ENCODE assay signal across 14 mouse cellular contexts in genomic region chr13:47112924-47113323, GRCm38 (mm10). TPM values are rescaled to one million over a fixed set of nuclear protein-coding genes. Genes with fewer than 3 reads are reported as not detected.
DNase-seq lines count a peak whose midpoint lies in the region; ATAC-seq and TF ChIP-seq lines count a peak whose summit lies in the region.
"Had no signal": no experiment of that assay in that cellular context is flagged by ENCODE, and none has a peak within 500 bp of the region (broad histone marks: within the 10 kb centered on the region; RNA-seq: fewer than 3 reads in every experiment).

No protein-coding gene starts in this region.

- ATAC-seq in intestine, embryonic 15.5 days = peak; percentile 77
- no peak for ATAC-seq in intestine, postnatal 0 days
- peak; percentile 86 for ATAC-seq in erythroid progenitor cell, adult 5-6 weeks (replicated peaks; ENCODE audit: low FRiP score, poor library complexity, severe bottlenecking)
- no peak for ATAC-seq in forebrain, embryonic 13.5 days
- ATAC-seq: midbrain, embryonic 16.5 days had no signal

- no peak overlapping the region for H3K27ac ChIP-seq in intestine, embryonic 15.5 days
- no peak overlapping the region for H3K27ac ChIP-seq in intestine, postnatal 0 days (ENCODE audit: low read depth, low read length)
- peak overlapping the region; percentile 86 for H3K27ac ChIP-seq in bone marrow, adult 2 months (ENCODE audit: control insufficient read depth, insufficient read depth, low read depth, low read length, poor library complexity)
- H3K27ac ChIP-seq in forebrain, embryonic 13.5 days = no peak overlapping the region
- H3K27ac ChIP-seq: hindbrain, embryonic 13.5 days; layer of hippocampus, adult 2 months had no signal

- no peak overlapping the region for H3K4me2 ChIP-seq in intestine, embryonic 15.5 days (replicated peaks)
- H3K4me2 ChIP-seq in intestine, postnatal 0 days (replicated peaks; ENCODE audit: low read depth) = no peak overlapping the region
- H3K4me2 ChIP-seq in forebrain, embryonic 13.5 days = no peak overlapping the region
- H3K4me2 ChIP-seq: hindbrain, embryonic 13.5 days had no signal

- no peaks in the 10 kb centered on the region for H3K36me3 ChIP-seq in intestine, embryonic 15.5 days
- no peaks in the 10 kb centered on the region for H3K36me3 ChIP-seq in intestine, postnatal 0 days (ENCODE audit: control insufficient read depth, insufficient read depth)
- H3K36me3 ChIP-seq in megakaryocyte, embryonic 14.5 days (replicated peaks; ENCODE audit: low read length) = no peaks in the 10 kb centered on the region
- no peaks in the 10 kb centered on the region for H3K36me3 ChIP-seq in forebrain, embryonic 13.5 days (ENCODE audit: poor library complexity, severe bottlenecking)
- H3K36me3 ChIP-seq: hindbrain, embryonic 13.5 days had no signal

- no peak overlapping the region for H3K4me3 ChIP-seq in intestine, embryonic 15.5 days (replicated peaks)
- H3K4me3 ChIP-seq in intestine, postnatal 0 days (ENCODE audit: low read depth, low read length) = no peak overlapping the region
- H3K4me3 ChIP-seq in bone marrow, adult 2 months (replicated peaks; ENCODE audit: control insufficient read depth, low read depth, low read length) = no peak overlapping the region
- H3K4me3 ChIP-seq in megakaryocyte, embryonic 14.5 days (replicated peaks) = peak overlapping the region; percentile 46
- no peak overlapping the region for H3K4me3 ChIP-seq in forebrain, embryonic 13.5 days
- H3K4me3 ChIP-seq: hindbrain, embryonic 13.5 days; layer of hippocampus, adult 2 months had no signal

- H3K27me3 ChIP-seq in intestine, embryonic 15.5 days (replicated peaks) = no peaks in the 10 kb centered on the region
- H3K27me3 ChIP-seq in intestine, postnatal 0 days (replicated peaks; ENCODE audit: control insufficient read depth, insufficient read depth, low read length) = no peaks in the 10 kb centered on the region
- no peaks in the 10 kb centered on the region for H3K27me3 ChIP-seq in megakaryocyte, embryonic 14.5 days (replicated peaks)
- no peaks in the 10 kb centered on the region for H3K27me3 ChIP-seq in forebrain, embryonic 13.5 days
- H3K27me3 ChIP-seq: hindbrain, embryonic 13.5 days had no signal

- intact Hi-C loops in left cerebral cortex, postnatal 10 days (cut with DNase I) = no loop called here

- WGBS in intestine, embryonic 15.5 days = 48% methylated on average over 3 of the region's 3 CpGs
- WGBS in intestine, postnatal 0 days = 42% methylated on average over 3 of the region's 3 CpGs
- 51% methylated on average over 3 of the region's 3 CpGs for WGBS in bone marrow, adult 2 months
- 68% methylated on average over 3 of the region's 3 CpGs for WGBS in forebrain, embryonic 13.5 days

- H3K9me3 ChIP-seq in intestine, embryonic 15.5 days = no peaks in the 10 kb centered on the region
- no peaks in the 10 kb centered on the region for H3K9me3 ChIP-seq in intestine, postnatal 0 days (ENCODE audit: control insufficient read depth)
- H3K9me3 ChIP-seq in megakaryocyte, embryonic 14.5 days = no peaks in the 10 kb centered on the region
- H3K9me3 ChIP-seq in forebrain, embryonic 13.5 days (replicated peaks) = no peaks in the 10 kb centered on the region
- H3K9me3 ChIP-seq: hindbrain, embryonic 13.5 days had no signal

- no peak overlapping the region for H3K9ac ChIP-seq in intestine, embryonic 15.5 days
- H3K9ac ChIP-seq in intestine, postnatal 0 days (ENCODE audit: low read depth, low read length) = no peak overlapping the region
- H3K9ac ChIP-seq in forebrain, embryonic 13.5 days = no peak overlapping the region
- H3K9ac ChIP-seq: hindbrain, embryonic 13.5 days had no signal

- no peak for DNase-seq in left cerebral cortex, postnatal 10 days (ENCODE audit: extremely low spot score in 1 of 2, low spot score in 2 of 2)
- no peak for DNase-seq in left cerebral cortex, adult 9 months (ENCODE audit: low spot score in 2 of 2)
- DNase-seq: kidney, adult 9 months; lung, adult 18-20 months; right cerebral cortex, adult 18-20 months had no signal

- no peak for TF ChIP-seq CTCF in intestine, postnatal 0 days (IDR thresholded peaks at IDR 0.05; ENCODE audit: low read depth)
- TF ChIP-seq CTCF in bone marrow, adult 2 months (IDR thresholded peaks at IDR 0.05; ENCODE audit: control insufficient read depth, insufficient read depth, low read length) = no peak

- TF ChIP-seq POLR2A in bone marrow, adult 2 months (IDR thresholded peaks at IDR 0.05; ENCODE audit: borderline replicate concordance, control insufficient read depth, low read depth, low read length) = no peak

- no peaks in the 10 kb centered on the region for H3K4me1 ChIP-seq in intestine, embryonic 15.5 days (replicated peaks)
- no peaks in the 10 kb centered on the region for H3K4me1 ChIP-seq in intestine, postnatal 0 days (replicated peaks; ENCODE audit: control insufficient read depth, insufficient read depth, low read length)
- H3K4me1 ChIP-seq in bone marrow, adult 2 months (ENCODE audit: control insufficient read depth, insufficient read depth, low read length) = peaks cover 1% of the 10 kb centered on the region; the same call in 1 of the 2 replicates
- H3K4me1 ChIP-seq in megakaryocyte, embryonic 14.5 days = peaks cover 75% of the 10 kb centered on the region
- H3K4me1 ChIP-seq in forebrain, embryonic 13.5 days = no peaks in the 10 kb centered on the region
- H3K4me1 ChIP-seq: hindbrain, embryonic 13.5 days had no signal

RNA-seq across cellular contexts. Expression of gene Dek, which starts 6.9 kb away (rescaled TPM):
- 210 and 251 TPM in 2 replicates for polyA plus RNA-seq in intestine, embryonic 15.5 days (2015; fragmentation: Nextera tagmentation; extraction: Ambion mirVana)
- 115 and 120 TPM in 2 replicates for polyA plus RNA-seq in intestine, postnatal 0 days (2015; fragmentation: Nextera tagmentation; extraction: Ambion mirVana)
- 504 and 514 TPM in 2 replicates for polyA plus RNA-seq in bone marrow, adult 2 months (2011; ENCODE audit: insufficient read depth, insufficient read length, low replicate concordance, missing spikeins)
- total RNA-seq in erythroid progenitor cell, adult 5-6 weeks (2015; ENCODE audit: low replicate concordance) = 1,007 and 1,162 TPM in 2 replicates
- 1,638 and 2,076 TPM in 2 replicates for total RNA-seq in erythroid progenitor cell, adult 5-6 weeks (2017; ENCODE audit: low replicate concordance)
- polyA plus RNA-seq in megakaryocyte, embryonic 14.5 days (2012; ENCODE audit: insufficient read depth, low replicate concordance) = 96.3 and 275 TPM in 2 replicates
- 10 to 100 TPM; 56.2 to 56.8 TPM for total RNA-seq in left cerebral cortex, postnatal 10 days (2021)
- polyA plus RNA-seq in forebrain, embryonic 13.5 days (2015; fragmentation: Nextera tagmentation; extraction: Ambion mirVana) = 336 and 341 TPM in 2 replicates

RNA-seq across cellular contexts. Expression of gene Rnf144b, which starts 9.5 kb away (rescaled TPM):
- 0.87 and 1.0 TPM in 2 replicates for polyA plus RNA-seq in intestine, embryonic 15.5 days (2015; fragmentation: Nextera tagmentation; extraction: Ambion mirVana)
- polyA plus RNA-seq in intestine, postnatal 0 days (2015; fragmentation: Nextera tagmentation; extraction: Ambion mirVana) = 1.7 and 2.0 TPM in 2 replicates
- 3.8 and 8.3 TPM in 2 replicates for polyA plus RNA-seq in bone marrow, adult 2 months (2011; ENCODE audit: insufficient read depth, insufficient read length, low replicate concordance, missing spikeins)
- total RNA-seq in erythroid progenitor cell, adult 5-6 weeks (2015; ENCODE audit: low replicate concordance) = 0.84 and 2.9 TPM in 2 replicates
- 0.77 and 1.1 TPM in 2 replicates for total RNA-seq in erythroid progenitor cell, adult 5-6 weeks (2017; ENCODE audit: low replicate concordance)
- polyA plus RNA-seq in megakaryocyte, embryonic 14.5 days (2012; ENCODE audit: insufficient read depth, low replicate concordance) = 0.29 TPM in 1 of 2 replicates, not detected in the other
- 10 to 100 TPM; 15.0 to 16.1 TPM for total RNA-seq in left cerebral cortex, postnatal 10 days (2021)
- polyA plus RNA-seq in forebrain, embryonic 13.5 days (2015; fragmentation: Nextera tagmentation; extraction: Ambion mirVana) = 0.19 and 0.33 TPM in 2 replicates

Comparison
In these comparisons a context has a peak if more than half of its experiments do, and no peak if none do; other contexts are left out.
1. ATAC-seq: peak in intestine, embryonic 15.5 days (single experiment) and erythroid progenitor cell, adult 5-6 weeks (single experiment); none in intestine, postnatal 0 days (single experiment) and forebrain, embryonic 13.5 days (single experiment).